In the genomic region with DNA sequence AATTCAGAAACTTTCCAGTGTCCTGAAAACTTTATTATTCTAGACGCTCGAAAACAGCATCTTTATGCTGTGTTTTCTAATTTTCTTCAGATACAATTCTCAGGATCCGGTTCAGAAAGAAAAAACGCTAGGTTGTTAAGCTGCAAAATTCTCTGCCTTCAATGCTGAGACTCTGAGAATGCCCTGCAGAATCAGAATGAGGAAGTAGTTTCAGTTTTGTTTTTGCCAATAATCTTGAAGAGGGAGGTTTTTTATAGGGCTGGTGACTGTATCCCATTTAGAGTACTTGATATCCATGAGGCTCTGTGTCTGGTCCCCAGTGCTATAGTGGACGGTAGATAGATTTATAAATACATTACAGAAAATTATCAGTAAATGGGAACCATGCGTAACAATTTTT, we compare ENCODE assay signal across 25 mouse cellular contexts. TPM values are rescaled to one million over a fixed set of nuclear protein-coding genes. Genes with fewer than 3 reads are reported as not detected.
DNase-seq lines count a peak whose midpoint lies in the region; ATAC-seq and TF ChIP-seq lines count a peak whose summit lies in the region.
"Had no signal": no experiment of that assay in that cellular context is flagged by ENCODE, and none has a peak within 500 bp of the region (broad histone marks: within the 10 kb centered on the region; RNA-seq: fewer than 3 reads in every experiment).

No protein-coding gene starts in this region.

- peak; percentile 57 for ATAC-seq in activated CD4-positive, CD25-positive, alpha-beta regulatory T cell, adult 4 months
- peak; percentile 43; the same call in 1 of the 2 replicates for ATAC-seq in megakaryocyte, adult 5-6 weeks (ENCODE audit: poor library complexity, severe bottlenecking)
- ATAC-seq in midbrain, postnatal 0 days (ENCODE audit: low FRiP score): no peak
- ATAC-seq: forebrain, embryonic 16.5 days; hindbrain, postnatal 0 days; liver, embryonic 12.5 days; midbrain, embryonic 16.5 days had no signal

- no peak overlapping the region for H3K4me2 ChIP-seq in midbrain, postnatal 0 days (ENCODE audit: low read depth, low read length, poor library complexity, severe bottlenecking)
- H3K4me2 ChIP-seq: limb, embryonic 12.5 days; liver, embryonic 12.5 days; lung, embryonic 14.5 days; neural tube, embryonic 15.5 days had no signal

- no peak overlapping the region for H3K27ac ChIP-seq in midbrain, postnatal 0 days (ENCODE audit: low read depth, low read length)
- H3K27ac ChIP-seq: embryonic facial prominence, embryonic 10.5 days; hindbrain, embryonic 10.5 days; hindbrain, postnatal 0 days; limb, embryonic 12.5 days; liver, embryonic 12.5 days; midbrain, embryonic 10.5 days; neural tube, embryonic 15.5 days; stomach, postnatal 0 days had no signal

- DNase-seq in 416B (ENCODE audit: low read depth): peak; percentile 63
- DNase-seq in A20 (ENCODE audit: low read depth, low spot score): peak; percentile 59
- no peak for DNase-seq in adrenal gland, postnatal 4 days (ENCODE audit: low spot score in 2 of 2)
- DNase-seq in midbrain, postnatal 0 days (ENCODE audit: low spot score): no peak
- no peak for DNase-seq in thymus, postnatal 10 days (ENCODE audit: low spot score in 2 of 2)
- DNase-seq: adrenal gland, postnatal 14 days; cerebellum, adult 8-10 months; gastrocnemius, postnatal 25 days; kidney, adult 11 months; kidney, postnatal 14 days; lung, embryonic 14.5 days; lung, postnatal 36 days; thymus, adult 2 months had no signal

- no peaks in the 10 kb centered on the region for H3K9me3 ChIP-seq in midbrain, postnatal 0 days (ENCODE audit: low read length)
- H3K9me3 ChIP-seq: embryonic facial prominence, embryonic 10.5 days; limb, embryonic 12.5 days; liver, embryonic 12.5 days; neural tube, embryonic 15.5 days had no signal

- no peaks in the 10 kb centered on the region for H3K27me3 ChIP-seq in midbrain, postnatal 0 days (ENCODE audit: insufficient read depth, low read length)
- H3K27me3 ChIP-seq: limb, embryonic 12.5 days; liver, embryonic 12.5 days; neural tube, embryonic 15.5 days had no signal

- H3K4me1 ChIP-seq in midbrain, postnatal 0 days (ENCODE audit: insufficient read depth, low read length): no peaks in the 10 kb centered on the region
- H3K4me1 ChIP-seq: embryonic facial prominence, embryonic 10.5 days; hindbrain, embryonic 10.5 days; limb, embryonic 12.5 days; liver, embryonic 12.5 days; midbrain, embryonic 10.5 days; neural tube, embryonic 15.5 days had no signal

- no peak for TF ChIP-seq CTCF in midbrain, postnatal 0 days (IDR thresholded peaks at IDR 0.05)

- 89% methylated on average over 6 of the region's 6 CpGs for WGBS in midbrain, postnatal 0 days

- no peak overlapping the region for H3K4me3 ChIP-seq in midbrain, postnatal 0 days (ENCODE audit: low read depth, low read length)
- H3K4me3 ChIP-seq: embryonic facial prominence, embryonic 10.5 days; hindbrain, embryonic 10.5 days; limb, embryonic 12.5 days; liver, embryonic 12.5 days; midbrain, embryonic 10.5 days; neural tube, embryonic 15.5 days had no signal

- H3K9ac ChIP-seq in midbrain, postnatal 0 days (replicated peaks; ENCODE audit: low read length, poor library complexity, severe bottlenecking): no peak overlapping the region
- H3K9ac ChIP-seq: limb, embryonic 12.5 days; liver, embryonic 12.5 days; lung, embryonic 14.5 days; neural tube, embryonic 15.5 days had no signal

- H3K36me3 ChIP-seq in midbrain, postnatal 0 days (ENCODE audit: insufficient read depth, low read length): no peaks in the 10 kb centered on the region
- H3K36me3 ChIP-seq: embryonic facial prominence, embryonic 10.5 days; hindbrain, embryonic 10.5 days; limb, embryonic 12.5 days; liver, embryonic 12.5 days; midbrain, embryonic 10.5 days; neural tube, embryonic 15.5 days had no signal

RNA-seq across cellular contexts. Expression of a gene that starts 12.8 kb away (rescaled TPM):
- polyA plus RNA-seq in activated CD4-positive, CD25-positive, alpha-beta regulatory T cell, adult 4 months (2017; shearing (Covaris generic)): 100 to 1,000 TPM; 100 to 115 TPM
- 107 and 110 TPM in 2 replicates for total RNA-seq in megakaryocyte, adult 5-6 weeks (2015)
- total RNA-seq in megakaryocyte, adult 5-6 weeks (2017): 131 and 141 TPM in 2 replicates
- 10 to 100 TPM; 12.5 to 19.2 TPM for total RNA-seq in adrenal gland, postnatal 4 days (2021)
- total RNA-seq in midbrain, postnatal 0 days (2014; rRNA removed): 2.7 and 3.5 TPM in 2 replicates
- 0.89 and 1.1 TPM in 2 replicates for polyA plus RNA-seq in midbrain, postnatal 0 days (2015; fragmentation: Nextera tagmentation; extraction: Ambion mirVana)

Comparison
In these comparisons a context has a peak if more than half of its experiments do, and no peak if none do; other contexts are left out.
1. DNase-seq: peak in 416B (single experiment) and A20 (single experiment); none in adrenal gland, postnatal 4 days (0 of 2), midbrain, postnatal 0 days (single experiment) and thymus, postnatal 10 days (0 of 2).
2. RNA of a gene that starts 12.8 kb away (total RNA-seq): 107 to 141 TPM in megakaryocyte, adult 5-6 weeks; 12.5 to 19.2 TPM in adrenal gland, postnatal 4 days and 2.7 to 3.5 TPM in midbrain, postnatal 0 days; every median in the first group is over 4 times any median in the second.